15 mouse cellular contexts compared by ENCODE assay signal in the genomic region with DNA sequence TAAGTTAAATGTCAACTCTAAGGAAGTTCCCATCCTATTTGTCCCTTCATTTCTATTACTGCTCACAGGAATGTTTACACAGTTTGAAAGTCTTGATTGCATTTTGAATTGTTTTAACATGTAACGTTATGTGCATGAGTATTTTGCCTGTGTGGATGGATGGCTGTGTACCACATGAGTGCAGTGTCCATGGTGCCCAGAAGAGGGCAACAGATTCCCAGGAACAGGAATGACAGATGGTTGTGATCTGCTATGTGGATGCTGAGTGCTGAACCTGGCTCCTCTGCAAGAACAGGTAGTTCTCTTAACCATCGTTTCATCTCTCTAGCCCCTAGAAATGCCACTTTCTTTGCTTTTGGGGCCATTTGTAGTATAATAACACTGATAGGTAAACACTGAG.
DNase-seq lines count a peak whose midpoint lies in the region; ATAC-seq and TF ChIP-seq lines count a peak whose summit lies in the region.
"Had no signal": no experiment of that assay in that cellular context is flagged by ENCODE, and none has a peak within 500 bp of the region (broad histone marks: within the 10 kb centered on the region; RNA-seq: fewer than 3 reads in every experiment).

No protein-coding gene starts in this region.

- DNase-seq in 3T3-L1 (ENCODE audit: low read depth, low spot score) (peak; percentile 1), 416B (ENCODE audit: low read depth) (peak; percentile 2), Patski (ENCODE audit: low read depth, low spot score) (no peak)
- DNase-seq in c-Kit-positive CD71-positive TER-119-positive erythroid progenitor cells, embryonic 14.5 days (ENCODE audit: low spot score) = no peak
- no peak for DNase-seq in limb, embryonic 10.5 days (ENCODE audit: low spot score)
- DNase-seq: cerebellum, adult 18-20 months; gastrocnemius, adult 2 months; kidney, postnatal 14 days; layer of hippocampus, adult 9-11 months had no signal

- in situ Hi-C loops in Patski (cut with MboI; ENCODE audit: low pct_unique_long_range_greater_than_20kb) = loop anchor here (10.0 kb wide), 1 partner anchor 192 kb away; no protein-coding TSS in a partner anchor

- POLR2A ChIA-PET in Patski (lab: Charles Lee) = no interaction called here

- 0 out of 2 replicates have a peak, but pooled peaks cover 3% of the 10 kb centered on the region for H3K9me3 ChIP-seq in intestine, postnatal 0 days (ENCODE audit: control insufficient read depth)
- H3K9me3 ChIP-seq in intestine, embryonic 16.5 days (ENCODE audit: control insufficient read depth, low read length) = no peaks in the 10 kb centered on the region
- no peaks in the 10 kb centered on the region for H3K9me3 ChIP-seq in limb, embryonic 10.5 days (replicated peaks)
- H3K9me3 ChIP-seq: forebrain, embryonic 15.5 days had no signal

- WGBS in intestine, postnatal 0 days = 85% methylated on average over 2 of the region's 2 CpGs
- WGBS in intestine, embryonic 16.5 days = 83% methylated on average over 2 of the region's 2 CpGs
- 84% methylated on average over 2 of the region's 2 CpGs for WGBS in limb, embryonic 10.5 days

- no peak overlapping the region for H3K4me2 ChIP-seq in intestine, postnatal 0 days (replicated peaks; ENCODE audit: low read depth)
- H3K4me2 ChIP-seq in intestine, embryonic 16.5 days (ENCODE audit: low read depth, low read length) = no peak overlapping the region
- H3K4me2 ChIP-seq: embryonic facial prominence, embryonic 12.5 days; forebrain, embryonic 15.5 days; limb, embryonic 13.5 days; neural tube, embryonic 12.5 days had no signal

- no peak overlapping the region for H3K9ac ChIP-seq in intestine, postnatal 0 days (ENCODE audit: low read depth, low read length)
- H3K9ac ChIP-seq in intestine, embryonic 16.5 days (ENCODE audit: low read depth, low read length) = no peak overlapping the region
- H3K9ac ChIP-seq: embryonic facial prominence, embryonic 12.5 days; forebrain, embryonic 15.5 days; limb, embryonic 13.5 days; neural tube, embryonic 12.5 days had no signal

- H3K4me1 ChIP-seq in intestine, postnatal 0 days (replicated peaks; ENCODE audit: control insufficient read depth, insufficient read depth, low read length) = no peaks in the 10 kb centered on the region
- no peaks in the 10 kb centered on the region for H3K4me1 ChIP-seq in intestine, embryonic 16.5 days (ENCODE audit: control insufficient read depth, insufficient read depth, low read length)
- no peaks in the 10 kb centered on the region for H3K4me1 ChIP-seq in limb, embryonic 10.5 days
- H3K4me1 ChIP-seq: embryonic facial prominence, embryonic 12.5 days; forebrain, embryonic 15.5 days; limb, embryonic 13.5 days; neural tube, embryonic 12.5 days had no signal

- no peaks in the 10 kb centered on the region for H3K36me3 ChIP-seq in intestine, postnatal 0 days (ENCODE audit: control insufficient read depth, insufficient read depth)
- H3K36me3 ChIP-seq in intestine, embryonic 16.5 days (ENCODE audit: control insufficient read depth, insufficient read depth, low read length) = no peaks in the 10 kb centered on the region
- H3K36me3 ChIP-seq in limb, embryonic 10.5 days = no peaks in the 10 kb centered on the region
- H3K36me3 ChIP-seq: embryonic facial prominence, embryonic 12.5 days; forebrain, embryonic 15.5 days; limb, embryonic 13.5 days; neural tube, embryonic 12.5 days had no signal

- no peaks in the 10 kb centered on the region for H3K27me3 ChIP-seq in intestine, postnatal 0 days (replicated peaks; ENCODE audit: control insufficient read depth, insufficient read depth, low read length)
- H3K27me3 ChIP-seq in intestine, embryonic 16.5 days (replicated peaks; ENCODE audit: control insufficient read depth, insufficient read depth, low read length) = no peaks in the 10 kb centered on the region
- H3K27me3 ChIP-seq in Patski = no peaks in the 10 kb centered on the region
- no peaks in the 10 kb centered on the region for H3K27me3 ChIP-seq in limb, embryonic 10.5 days (ENCODE audit: low read depth, poor library complexity, severe bottlenecking)
- H3K27me3 ChIP-seq: embryonic facial prominence, embryonic 12.5 days; forebrain, embryonic 15.5 days; limb, embryonic 13.5 days; neural tube, embryonic 12.5 days had no signal

- no peak overlapping the region for H3K4me3 ChIP-seq in intestine, postnatal 0 days (ENCODE audit: low read depth, low read length)
- no peak overlapping the region for H3K4me3 ChIP-seq in intestine, embryonic 16.5 days (ENCODE audit: low read length)
- no peak overlapping the region for H3K4me3 ChIP-seq in limb, embryonic 10.5 days
- H3K4me3 ChIP-seq: embryonic facial prominence, embryonic 12.5 days; forebrain, embryonic 15.5 days; gastrocnemius, adult 2 months; limb, embryonic 13.5 days; neural tube, embryonic 12.5 days had no signal

- no peak overlapping the region for H3K27ac ChIP-seq in intestine, postnatal 0 days (ENCODE audit: low read depth, low read length)
- no peak overlapping the region for H3K27ac ChIP-seq in intestine, embryonic 16.5 days (ENCODE audit: low read length)
- no peak overlapping the region for H3K27ac ChIP-seq in limb, embryonic 10.5 days
- H3K27ac ChIP-seq: embryonic facial prominence, embryonic 12.5 days; forebrain, embryonic 15.5 days; gastrocnemius, adult 2 months; limb, embryonic 13.5 days; neural tube, embryonic 12.5 days had no signal

- ATAC-seq in intestine, postnatal 0 days = no peak
- ATAC-seq in intestine, embryonic 16.5 days = no peak
- ATAC-seq in Patski = no peak
- ATAC-seq: forebrain, embryonic 15.5 days had no signal

- peak; percentile 39 for TF ChIP-seq CTCF in intestine, postnatal 0 days (IDR thresholded peaks at IDR 0.05; ENCODE audit: low read depth)
- peak; percentile 62 for TF ChIP-seq CTCF in Patski (IDR thresholded peaks at IDR 0.05)

- CTCF ChIA-PET in Patski (lab: Charles Lee) = no interaction called here

Comparison
In these comparisons a context has a peak if more than half of its experiments do, and no peak if none do; other contexts are left out.
1. DNase-seq: peak in 3T3-L1 (single experiment) and 416B (single experiment); none in Patski (single experiment), c-Kit-positive CD71-positive TER-119-positive erythroid progenitor cells, embryonic 14.5 days (single experiment) and limb, embryonic 10.5 days (single experiment).